ENCODE assay signal across 26 mouse cellular contexts in the genomic region with DNA sequence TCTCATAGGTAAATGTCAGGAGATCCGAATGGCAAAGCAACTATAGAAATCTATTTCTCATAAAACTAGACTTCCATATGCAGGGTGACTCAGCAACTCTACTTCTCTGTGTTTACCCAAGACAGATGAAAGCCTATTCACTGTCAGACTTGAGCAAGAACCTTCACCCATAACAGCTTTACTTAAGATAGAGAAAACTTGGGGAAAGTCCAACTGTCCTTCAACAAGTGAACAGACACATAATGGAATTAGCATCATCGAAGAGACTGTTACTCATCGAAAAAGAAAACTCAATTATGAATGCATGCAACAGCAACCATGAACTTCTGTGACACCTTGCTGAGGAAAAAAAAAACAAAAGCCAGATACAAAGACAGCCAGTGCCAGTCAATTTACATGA.
DNase-seq lines count a peak whose midpoint lies in the region; ATAC-seq and TF ChIP-seq lines count a peak whose summit lies in the region.
"Had no signal": no experiment of that assay in that cellular context is flagged by ENCODE, and none has a peak within 500 bp of the region (broad histone marks: within the 10 kb centered on the region; RNA-seq: fewer than 3 reads in every experiment).

No protein-coding gene starts in this region.

- intact Hi-C loops in heart, adult 2 months (cut with DNase I) = no loop called here

- no peak for TF ChIP-seq POLR2A in embryonic fibroblast, embryonic 13.5 days (IDR thresholded peaks at IDR 0.05; ENCODE audit: low read depth, low read length)
- TF ChIP-seq POLR2A in heart, adult 2 months (IDR thresholded peaks at IDR 0.05; ENCODE audit: insufficient read depth, low read depth, low read length) = no peak

- H3K79me2 ChIP-seq in heart, adult 2 months (replicated peaks; ENCODE audit: control insufficient read depth, insufficient read depth, low read length) = no peaks in the 10 kb centered on the region

- H3K27me3 ChIP-seq in lung, postnatal 0 days (replicated peaks; ENCODE audit: insufficient read depth, low read length) = no peaks in the 10 kb centered on the region
- H3K27me3 ChIP-seq in heart, adult 2 months (ENCODE audit: control insufficient read depth, insufficient read depth, low read length) = no peaks in the 10 kb centered on the region
- H3K27me3 ChIP-seq: CH12.LX; embryonic facial prominence, embryonic 13.5 days; embryonic facial prominence, embryonic 15.5 days; forebrain, embryonic 13.5 days; forebrain, embryonic 15.5 days had no signal

- peak; percentile 43 for DNase-seq in lung, postnatal 0 days (ENCODE audit: low spot score)
- DNase-seq in lung, postnatal 14 days = no peak
- DNase-seq in NIH3T3 (ENCODE audit: low read depth) = peak; percentile 71
- DNase-seq in heart, adult 2 months = no peak
- no peak for DNase-seq in adrenal gland, adult 18-20 months (ENCODE audit: low spot score in 2 of 2)
- DNase-seq: adrenal gland, adult 2 months; adrenal gland, postnatal 10 days; adrenal gland, postnatal 25 days; B cell, adult 2 months; cerebellum, adult 11 months; cerebellum, adult 18-20 months; cerebellum, adult 8-10 months; cerebellum, adult 9-11 months; cerebellum, postnatal 14 days; cerebellum, postnatal 36 days; embryo, embryonic 11 days; forebrain, postnatal 0 days had no signal

- no peak for TF ChIP-seq CTCF in lung, postnatal 0 days (IDR thresholded peaks at IDR 0.05)
- TF ChIP-seq CTCF in embryonic fibroblast, embryonic 13.5 days (IDR thresholded peaks at IDR 0.05; ENCODE audit: borderline replicate concordance, insufficient read depth, low read length) = no peak
- TF ChIP-seq CTCF in heart, adult 2 months (IDR thresholded peaks at IDR 0.05) = no peak

- H3K4me3 ChIP-seq in lung, postnatal 0 days (ENCODE audit: low read depth, low read length) = no peak overlapping the region
- no peak overlapping the region for H3K4me3 ChIP-seq in embryonic fibroblast, embryonic 13.5 days (ENCODE audit: insufficient read depth, low read length)
- no peak overlapping the region for H3K4me3 ChIP-seq in heart, adult 2 months
- H3K4me3 ChIP-seq: embryonic facial prominence, embryonic 13.5 days; embryonic facial prominence, embryonic 15.5 days; forebrain, embryonic 13.5 days; forebrain, embryonic 15.5 days had no signal

- ATAC-seq in lung, postnatal 0 days = no peak
- no peak for ATAC-seq in monocyte, adult 5-6 weeks (replicated peaks; ENCODE audit: insufficient number of reproducible peaks, low FRiP score, low TSS enrichment, poor library complexity, severe bottlenecking)
- ATAC-seq: CD4-positive, CD25-positive, alpha-beta regulatory T cell, adult 4 months; forebrain, embryonic 13.5 days; forebrain, embryonic 15.5 days; forebrain, postnatal 0 days had no signal

- no peaks in the 10 kb centered on the region for H3K4me1 ChIP-seq in lung, postnatal 0 days (ENCODE audit: insufficient read depth, low read depth, low read length)
- 0 out of 2 replicates have a peak, but pooled peaks cover under 1% of the 10 kb centered on the region for H3K4me1 ChIP-seq in embryonic fibroblast, embryonic 13.5 days (ENCODE audit: control insufficient read depth, insufficient read depth, low read length)
- no peaks in the 10 kb centered on the region for H3K4me1 ChIP-seq in heart, adult 2 months (ENCODE audit: control insufficient read depth, insufficient read depth, low read length)
- H3K4me1 ChIP-seq: forebrain, embryonic 15.5 days had no signal

- no peak overlapping the region for H3K9ac ChIP-seq in lung, postnatal 0 days (replicated peaks; ENCODE audit: low read depth)
- no peak overlapping the region for H3K9ac ChIP-seq in heart, adult 2 months (ENCODE audit: low read depth, low read length)
- H3K9ac ChIP-seq: embryonic facial prominence, embryonic 13.5 days; embryonic facial prominence, embryonic 15.5 days; forebrain, embryonic 13.5 days; forebrain, embryonic 15.5 days; forebrain, postnatal 0 days had no signal

- H3K36me3 ChIP-seq in lung, postnatal 0 days (ENCODE audit: insufficient read depth, low read length) = no peaks in the 10 kb centered on the region
- no peaks in the 10 kb centered on the region for H3K36me3 ChIP-seq in heart, adult 2 months (ENCODE audit: control insufficient read depth, insufficient read depth, low read length)
- H3K36me3 ChIP-seq: embryonic facial prominence, embryonic 13.5 days; embryonic facial prominence, embryonic 15.5 days; forebrain, embryonic 15.5 days; G1E had no signal

- H3K9me3 ChIP-seq in lung, postnatal 0 days (ENCODE audit: low read length) = no peaks in the 10 kb centered on the region
- H3K9me3 ChIP-seq: embryonic facial prominence, embryonic 13.5 days; embryonic facial prominence, embryonic 15.5 days; forebrain, embryonic 13.5 days; forebrain, embryonic 15.5 days had no signal

- no peak overlapping the region for H3K27ac ChIP-seq in lung, postnatal 0 days (ENCODE audit: low read length)
- peak overlapping the region; percentile 59 for H3K27ac ChIP-seq in embryonic fibroblast, embryonic 13.5 days (ENCODE audit: insufficient read depth, low read length)
- H3K27ac ChIP-seq in heart, adult 2 months = no peak overlapping the region
- H3K27ac ChIP-seq: embryonic facial prominence, embryonic 13.5 days; embryonic facial prominence, embryonic 15.5 days; forebrain, embryonic 13.5 days; forebrain, embryonic 15.5 days had no signal

- H3K4me2 ChIP-seq in lung, postnatal 0 days (replicated peaks; ENCODE audit: low read depth, low read length) = no peak overlapping the region
- H3K4me2 ChIP-seq: embryonic facial prominence, embryonic 13.5 days; embryonic facial prominence, embryonic 15.5 days; forebrain, embryonic 13.5 days; forebrain, embryonic 15.5 days had no signal

- TF ChIP-seq EP300 in lung, postnatal 0 days (IDR thresholded peaks at IDR 0.05) = no peak
- no peak for TF ChIP-seq EP300 in heart, adult 2 months (IDR thresholded peaks at IDR 0.05; ENCODE audit: insufficient read depth, low read depth, low read length)

- WGBS in lung, postnatal 0 days = 47% methylated on average over 3 of the region's 3 CpGs
- WGBS in heart, adult 2 months = 67% methylated on average over 3 of the region's 3 CpGs

Comparison
In these comparisons a context has a peak if more than half of its experiments do, and no peak if none do; other contexts are left out.
1. DNase-seq: peak in lung, postnatal 0 days (single experiment) and NIH3T3 (single experiment); none in lung, postnatal 14 days (single experiment), heart, adult 2 months (0 of 2) and adrenal gland, adult 18-20 months (0 of 2).